Mouse (Mus musculus): Measurements from ENCODE around the gene H2-DMb2. TPM values are rescaled to one million over a fixed set of nuclear protein-coding genes. Genes with fewer than 3 reads are reported as not detected.

H2-DMb2 gene
- polyA plus RNA-seq, 1 experiment from 2014 or later: not detected

DNA sequence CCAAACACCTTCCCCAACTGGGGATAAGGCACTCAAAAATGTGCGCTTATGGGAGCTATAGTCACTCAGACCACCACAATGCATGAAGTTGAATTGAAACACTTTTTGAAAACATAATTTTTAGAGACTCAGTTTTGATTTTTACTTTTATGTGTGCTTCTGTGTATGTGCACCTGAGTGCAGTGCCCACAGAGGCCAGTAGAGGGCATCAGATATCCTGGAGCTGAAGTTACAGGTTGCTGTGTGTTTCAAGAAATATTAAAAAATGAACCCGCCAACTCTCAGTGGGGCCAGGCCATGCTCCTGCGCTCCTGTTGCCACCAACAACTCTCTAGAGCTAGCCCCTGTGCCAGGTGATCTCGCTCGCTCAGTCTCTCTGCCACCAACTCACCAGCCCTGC, 29.4 kb downstream of the H2-DMb2 start:
- Histone ChIP-seq H3K27ac (no peak overlapping the region), H3K27me3 (peaks cover 10% of the 10 kb centered on the region; the same call in 1 of the 2 replicates), H3K36me3 (ENCODE audit: poor library complexity, severe bottlenecking) (no peaks in the 10 kb centered on the region), H3K9ac (no peak overlapping the region), H3K4me2 (no peak overlapping the region), H3K9me3 (replicated peaks) (peaks cover 22% of the 10 kb centered on the region; the same call in 1 of the 2 replicates), H3K4me3 (no peak overlapping the region), H3K4me1 (no peaks in the 10 kb centered on the region)
- WGBS: 96% methylated on average over 5 of the region's 5 CpGs
- no peak for ATAC-seq

DNA sequence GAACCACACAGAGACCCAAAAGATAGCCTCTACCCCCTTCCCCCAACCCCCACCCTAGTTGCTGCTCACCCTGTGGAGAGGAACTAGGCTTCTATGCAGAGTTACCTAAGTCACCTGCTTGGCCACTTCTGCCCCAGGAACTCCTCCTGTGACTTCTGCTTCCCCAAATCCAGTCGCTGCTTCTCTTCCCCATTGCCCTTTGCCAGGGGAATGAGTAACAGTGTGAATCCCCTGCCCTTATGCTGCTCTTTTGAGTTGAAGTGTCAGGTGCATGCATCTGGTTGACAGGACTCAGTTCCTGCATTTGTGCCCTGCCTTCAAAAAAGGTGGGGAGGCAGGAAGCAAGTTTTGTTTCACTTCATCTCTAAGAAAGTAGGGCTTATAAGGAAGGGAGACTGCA, 31.0 kb downstream of the H2-DMb2 start:
- Histone ChIP-seq H3K36me3 (ENCODE audit: poor library complexity, severe bottlenecking) (no peaks in the 10 kb centered on the region), H3K27me3 (peaks cover 4% of the 10 kb centered on the region; the same call in 1 of the 2 replicates), H3K4me3 (no peak overlapping the region), H3K9me3 (replicated peaks) (peaks cover 22% of the 10 kb centered on the region; the same call in 1 of the 2 replicates), H3K27ac (no peak overlapping the region), H3K4me1 (no peaks in the 10 kb centered on the region), H3K9ac (no peak overlapping the region), H3K4me2 (no peak overlapping the region)
- WGBS: 66% methylated on average over 1 of the region's 1 CpGs
- no peak for ATAC-seq

GRCm38 (mm10) chr17:34177179-34177578, 34.1 kb downstream of the H2-DMb2 start:
- Histone ChIP-seq H3K9me3 (replicated peaks) (peaks cover 21% of the 10 kb centered on the region; the same call in 1 of the 2 replicates), H3K27me3 (peaks cover 3% of the 10 kb centered on the region; the same call in 1 of the 2 replicates), H3K36me3 (ENCODE audit: poor library complexity, severe bottlenecking) (no peaks in the 10 kb centered on the region), H3K4me1 (no peaks in the 10 kb centered on the region), H3K4me2 (no peak overlapping the region), H3K9ac (no peak overlapping the region), H3K27ac (no peak overlapping the region), H3K4me3 (no peak overlapping the region)
- ATAC-seq: no peak
- 78% methylated on average over 4 of the region's 4 CpGs for WGBS

DNA sequence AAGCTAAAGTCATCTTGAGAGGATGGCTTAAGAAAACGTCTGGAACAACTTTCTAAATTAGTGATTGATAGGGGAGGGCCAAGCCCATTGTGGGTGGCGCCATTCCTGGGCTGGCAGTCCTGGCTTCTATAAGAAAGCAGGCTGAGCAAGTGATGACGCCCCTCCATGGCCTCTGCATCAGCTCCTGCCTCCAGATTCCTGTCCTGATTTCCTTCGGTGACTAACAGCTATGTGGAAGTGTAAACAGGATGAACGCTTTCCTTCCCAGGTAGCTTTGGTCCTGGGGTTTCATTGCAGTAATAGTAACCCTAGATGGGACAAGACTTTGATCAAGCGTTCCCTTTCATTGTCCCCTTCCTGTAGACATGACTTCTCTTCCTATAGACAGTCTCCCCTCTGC, 35.9 kb downstream of the H2-DMb2 start:
- no peak for ATAC-seq
- no peaks in the 10 kb centered on the region for H3K4me1 ChIP-seq
- H3K36me3 ChIP-seq (ENCODE audit: poor library complexity, severe bottlenecking): no peaks in the 10 kb centered on the region
- no peak overlapping the region for H3K4me3 ChIP-seq
- WGBS: 64% methylated on average over 6 of the region's 6 CpGs
- no peak overlapping the region for H3K4me2 ChIP-seq
- H3K9me3 ChIP-seq (replicated peaks): peaks cover 15% of the 10 kb centered on the region; the same call in 1 of the 2 replicates
- peaks cover 12% of the 10 kb centered on the region for H3K27me3 ChIP-seq
- H3K27ac ChIP-seq: no peak overlapping the region
- H3K9ac ChIP-seq: no peak overlapping the region

- WGBS: 75% methylated on average over 13 of the region's 13 CpGs
- peaks cover 15% of the 10 kb centered on the region; the same call in 1 of the 2 replicates for H3K9me3 ChIP-seq (replicated peaks)
- H3K4me1 ChIP-seq: no peaks in the 10 kb centered on the region
- H3K36me3 ChIP-seq (ENCODE audit: poor library complexity, severe bottlenecking): no peaks in the 10 kb centered on the region
- peaks cover 21% of the 10 kb centered on the region for H3K27me3 ChIP-seq
- no peak for ATAC-seq
- H3K9ac ChIP-seq: no peak overlapping the region
- H3K4me3 ChIP-seq: no peak overlapping the region
- H3K4me2 ChIP-seq: no peak overlapping the region
- no peak overlapping the region for H3K27ac ChIP-seq
Measured at GRCm38 (mm10) chr17:34179913-34180859, 37.1 kb downstream of the H2-DMb2 start.

DNA sequence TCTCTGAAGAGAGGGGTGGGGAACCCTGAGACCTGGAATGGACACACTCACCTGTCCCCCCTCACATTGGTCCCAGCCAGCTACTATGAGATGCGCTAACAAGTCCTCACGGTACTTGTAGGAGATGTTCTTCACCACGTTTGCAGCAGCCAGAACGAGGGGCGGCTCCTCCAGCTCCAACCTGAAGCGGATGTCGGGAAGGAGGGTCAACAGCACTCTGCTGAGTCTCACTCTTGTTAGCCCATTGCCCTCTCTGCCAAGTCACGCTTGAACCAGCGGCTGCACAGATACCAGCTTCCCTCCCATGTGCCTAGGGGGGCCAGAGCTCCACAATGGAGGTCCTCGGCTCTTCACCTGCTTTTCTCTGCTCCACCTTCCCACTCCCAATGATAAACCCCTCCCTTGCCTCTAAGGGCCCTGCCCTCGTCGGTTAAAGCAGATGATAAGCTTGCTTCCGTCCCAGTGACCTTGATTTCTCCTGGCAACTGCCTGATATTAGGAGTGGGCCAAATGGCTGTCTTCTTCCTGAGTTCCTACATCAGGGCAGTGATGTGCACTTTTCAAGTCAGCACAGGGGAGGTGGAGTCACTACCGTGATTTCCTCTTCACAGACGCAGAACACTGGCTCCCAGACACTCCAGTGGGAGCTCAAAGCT, 40.6 kb downstream of the H2-DMb2 start:
- ATAC-seq: no peak

DNA sequence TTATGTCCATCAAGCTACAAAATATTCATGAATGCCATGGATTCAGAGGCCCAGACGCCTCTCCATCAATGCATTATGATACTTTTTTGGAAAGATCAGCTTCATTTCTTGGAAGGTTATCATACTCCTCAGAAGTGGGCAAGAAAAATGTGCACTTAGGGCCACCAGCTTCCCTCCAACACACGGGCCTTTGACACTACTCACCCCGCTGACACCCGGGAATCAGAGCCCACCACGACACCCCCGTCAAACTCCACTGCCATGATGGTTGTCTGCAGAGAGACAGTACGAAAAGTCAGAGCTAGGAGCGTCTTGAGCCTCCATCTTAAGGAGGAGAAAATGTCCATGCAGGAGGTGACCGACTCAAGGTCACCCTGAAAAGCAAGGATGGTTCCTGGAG, 42.4 kb downstream of the H2-DMb2 start:
- no peak overlapping the region for H3K4me2 ChIP-seq
- no peaks in the 10 kb centered on the region for H3K36me3 ChIP-seq (ENCODE audit: poor library complexity, severe bottlenecking)
- H3K4me1 ChIP-seq: peaks cover 16% of the 10 kb centered on the region
- peaks cover 69% of the 10 kb centered on the region for H3K27me3 ChIP-seq
- ATAC-seq: no peak
- 89% methylated on average over 9 of the region's 9 CpGs for WGBS
- no peak overlapping the region for H3K4me3 ChIP-seq
- no peaks in the 10 kb centered on the region for H3K9me3 ChIP-seq (replicated peaks)
- H3K9ac ChIP-seq: no peak overlapping the region
- no peak overlapping the region for H3K27ac ChIP-seq

More for the DNA sequence above, 40.6 kb downstream of the H2-DMb2 start:
- no peaks in the 10 kb centered on the region for H3K9me3 ChIP-seq (replicated peaks)
- H3K9ac ChIP-seq: no peak overlapping the region
- WGBS: 81% methylated on average over 15 of the region's 15 CpGs
- H3K4me2 ChIP-seq: no peak overlapping the region
- peaks cover 53% of the 10 kb centered on the region for H3K27me3 ChIP-seq
- H3K27ac ChIP-seq: no peak overlapping the region
- no peaks in the 10 kb centered on the region for H3K36me3 ChIP-seq (ENCODE audit: poor library complexity, severe bottlenecking)
- peaks cover 16% of the 10 kb centered on the region for H3K4me1 ChIP-seq
- no peak overlapping the region for H3K4me3 ChIP-seq

- peak overlapping the region; percentile 46 for H3K4me3 ChIP-seq
- no peak overlapping the region for H3K27ac ChIP-seq
- H3K36me3 ChIP-seq (ENCODE audit: poor library complexity, severe bottlenecking): no peaks in the 10 kb centered on the region
- H3K4me1 ChIP-seq: peaks cover 16% of the 10 kb centered on the region
- peak; percentile 52 for ATAC-seq
- peak overlapping the region; percentile 81 for H3K4me2 ChIP-seq
- peak overlapping the region; percentile 61 for H3K9ac ChIP-seq
- H3K9me3 ChIP-seq (replicated peaks): no peaks in the 10 kb centered on the region
- WGBS: 3% methylated on average over 14 of the region's 14 CpGs
- H3K27me3 ChIP-seq: peaks cover 81% of the 10 kb centered on the region
Measured at GRCm38 (mm10) chr17:34186885-34187260, 43.8 kb downstream of the H2-DMb2 start.

DNA sequence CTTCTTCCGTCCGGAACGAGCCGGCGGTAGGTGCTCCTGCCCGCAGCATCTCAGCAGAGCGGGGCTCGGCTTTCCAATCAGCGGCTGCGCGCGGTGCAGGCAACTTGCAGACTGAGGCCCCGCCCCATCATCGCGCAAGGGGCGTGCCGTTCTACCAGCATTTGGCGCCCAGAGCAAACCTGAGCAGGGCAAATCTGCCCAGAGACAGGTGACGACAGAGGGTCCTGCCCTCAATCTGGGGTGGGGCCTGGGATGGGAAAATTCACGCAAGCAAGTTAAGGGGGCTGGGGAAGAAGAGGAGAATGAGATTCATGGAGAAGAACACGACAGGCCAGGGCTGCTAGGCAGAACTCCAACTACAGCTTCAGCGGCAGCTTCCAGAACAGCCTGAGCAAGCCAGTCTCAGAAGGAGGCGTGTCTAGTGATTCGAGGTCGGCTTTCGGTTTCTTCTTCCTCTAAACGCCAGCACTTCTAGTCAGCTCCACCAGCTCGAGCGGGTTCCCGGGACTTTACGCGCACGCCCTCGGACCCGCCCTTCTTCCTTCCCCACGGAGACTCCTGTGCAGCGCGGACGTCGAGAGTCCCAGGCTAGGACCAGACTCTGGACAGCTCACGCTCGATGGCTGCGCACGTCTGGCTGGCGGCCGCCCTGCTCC, 44.3 kb downstream of the H2-DMb2 start, which contains the start of the genes Tap1 and Psmb9:
Gene Tap1 (plus strand): TSS at position 293 of the 656 bp plus-strand sequence.
Gene Psmb9 (minus strand): TSS at position 504 of the 656 bp plus-strand sequence.
- H3K27ac ChIP-seq: no peak within 1 kb of the TSS
- H3K4me3 ChIP-seq: peak within 1 kb of the TSS; percentile 46
- ATAC-seq: peak; percentile 97
- WGBS: under 1% methylated on average over 46 of the region's 46 CpGs
- H3K27me3 ChIP-seq: peaks cover 86% of the 10 kb centered on the region
- H3K4me1 ChIP-seq: peaks cover 16% of the 10 kb centered on the region
- no peaks in the 10 kb centered on the region for H3K36me3 ChIP-seq (ENCODE audit: poor library complexity, severe bottlenecking)
- H3K9me3 ChIP-seq (replicated peaks): no peaks in the 10 kb centered on the region
- peak within 1 kb of the TSS; percentile 61 for H3K9ac ChIP-seq
- peak within 1 kb of the TSS; percentile 81 for H3K4me2 ChIP-seq

GRCm38 (mm10) chr17:34188010-34188409, 44.9 kb downstream of the H2-DMb2 start:
- ATAC-seq: no peak
- H3K36me3 ChIP-seq (ENCODE audit: poor library complexity, severe bottlenecking): no peaks in the 10 kb centered on the region

DNA sequence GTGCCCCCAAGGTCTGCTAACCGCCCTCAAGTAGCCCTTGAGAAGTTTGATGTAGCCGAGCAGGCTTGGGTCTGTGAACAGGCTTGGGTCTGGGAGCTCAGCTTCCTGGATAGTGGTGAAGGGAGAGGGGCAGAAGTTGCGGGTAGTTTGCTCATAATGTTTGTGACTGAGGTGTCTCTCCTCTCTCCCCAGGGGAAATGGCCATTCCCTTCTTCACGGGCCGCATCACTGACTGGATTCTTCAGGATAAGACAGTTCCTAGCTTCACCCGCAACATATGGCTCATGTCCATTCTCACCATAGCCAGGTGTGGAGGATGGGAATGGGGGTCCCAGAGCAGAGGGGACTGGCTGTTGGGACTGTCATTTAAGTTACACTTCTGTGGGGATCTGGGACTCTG, 45.9 kb downstream of the H2-DMb2 start:
- Histone ChIP-seq H3K4me2 (no peak overlapping the region), H3K9ac (no peak overlapping the region), H3K4me1 (peaks cover 16% of the 10 kb centered on the region), H3K36me3 (ENCODE audit: poor library complexity, severe bottlenecking) (no peaks in the 10 kb centered on the region), H3K9me3 (replicated peaks) (no peaks in the 10 kb centered on the region), H3K27ac (no peak overlapping the region), H3K27me3 (peaks cover 89% of the 10 kb centered on the region), H3K4me3 (no peak overlapping the region)
- no peak for ATAC-seq
- 67% methylated on average over 6 of the region's 6 CpGs for WGBS

More at GRCm38 (mm10) chr17:34188010-34188409, 44.9 kb downstream of the H2-DMb2 start:
- WGBS: 3% methylated on average over 20 of the region's 20 CpGs
- peak overlapping the region; percentile 61 for H3K9ac ChIP-seq
- H3K4me1 ChIP-seq: peaks cover 16% of the 10 kb centered on the region
- H3K4me2 ChIP-seq: peak overlapping the region; percentile 81
- H3K27ac ChIP-seq: no peak overlapping the region
- H3K4me3 ChIP-seq: peak overlapping the region; percentile 46
- H3K27me3 ChIP-seq: peaks cover 91% of the 10 kb centered on the region
- no peaks in the 10 kb centered on the region for H3K9me3 ChIP-seq (replicated peaks)
